Mouse (Mus musculus): ENCODE results near the gene Ppp2r5b. TPM values are rescaled to one million over a fixed set of nuclear protein-coding genes. Genes with fewer than 3 reads are reported as not detected.

The Ppp2r5b gene
- polyA plus RNA-seq, 1 experiment from 2014 or later, result 27.6 TPM

GRCm38 (mm10) chr19:6227864-6228263 lies 7.8 kb downstream of the Ppp2r5b start:
- Histone ChIP-seq H3K9me3 (replicated peaks) (no peaks in the 10 kb centered on the region), H3K4me2 (no peak overlapping the region), H3K27me3 (no peaks in the 10 kb centered on the region), H3K9ac (no peak overlapping the region), H3K4me3 (replicated peaks) (no peak overlapping the region), H3K4me1 (peaks cover 13% of the 10 kb centered on the region), H3K27ac (no peak overlapping the region), H3K36me3 (peaks cover 47% of the 10 kb centered on the region)
- no peak for ATAC-seq (replicated peaks; ENCODE audit: low FRiP score)
- 85% methylated on average over 4 of the region's 4 CpGs for WGBS

- Histone ChIP-seq H3K36me3 (peaks cover 36% of the 10 kb centered on the region), H3K4me3 (replicated peaks) (no peak overlapping the region), H3K27ac (no peak overlapping the region), H3K9ac (no peak overlapping the region), H3K27me3 (no peaks in the 10 kb centered on the region), H3K4me1 (peaks cover 13% of the 10 kb centered on the region), H3K9me3 (replicated peaks) (no peaks in the 10 kb centered on the region), H3K4me2 (no peak overlapping the region)
- 87% methylated on average over 14 of the region's 14 CpGs for WGBS
- no peak for ATAC-seq (replicated peaks; ENCODE audit: low FRiP score)
These were observed 8.9 kb downstream of the Ppp2r5b start for GRCm38 (mm10) chr19:6226763-6227162.

- Histone ChIP-seq H3K9ac (no peak within 1 kb of the TSS), H3K27me3 (no peaks in the 10 kb centered on the region), H3K36me3 (peaks cover 31% of the 10 kb centered on the region), H3K9me3 (replicated peaks) (no peaks in the 10 kb centered on the region), H3K27ac (no peak within 1 kb of the TSS), H3K4me1 (peaks cover 13% of the 10 kb centered on the region), H3K4me2 (no peak within 1 kb of the TSS), H3K4me3 (replicated peaks) (no peak within 1 kb of the TSS)
- 17% methylated on average over 2 of the region's 2 CpGs for WGBS
- ATAC-seq (replicated peaks; ENCODE audit: low FRiP score), result peak; percentile 30; the same call in 1 of the 2 replicates
These were observed 9.5 kb downstream of the Ppp2r5b start, which contains the start of gene Gpha2 for GRCm38 (mm10) chr19:6226135-6226534. Gene Gpha2, plus strand, starts transcription at chr19:6226380.

GRCm38 (mm10) chr19:6218606-6219005 lies 17.1 kb downstream of the Ppp2r5b start:
- WGBS, result 71% methylated on average over 6 of the region's 6 CpGs
- no peak for ATAC-seq (replicated peaks; ENCODE audit: low FRiP score)
- Histone ChIP-seq H3K4me2 (no peak overlapping the region), H3K4me1 (0 out of 2 replicates have a peak, but pooled peaks cover 2% of the 10 kb centered on the region), H3K9me3 (replicated peaks) (no peaks in the 10 kb centered on the region), H3K27me3 (no peaks in the 10 kb centered on the region), H3K9ac (no peak overlapping the region), H3K27ac (no peak overlapping the region), H3K36me3 (no peaks in the 10 kb centered on the region), H3K4me3 (replicated peaks) (no peak overlapping the region)

GRCm38 (mm10) chr19:6216046-6216705 lies 19.5 kb downstream of the Ppp2r5b start:
- no peak for ATAC-seq (replicated peaks; ENCODE audit: low FRiP score)
- 43% methylated on average over 6 of the region's 6 CpGs for WGBS
- H3K4me1 ChIP-seq, result no peaks in the 10 kb centered on the region
- H3K9me3 ChIP-seq (replicated peaks), result no peaks in the 10 kb centered on the region
- no peak overlapping the region for H3K4me2 ChIP-seq
- no peak overlapping the region for H3K4me3 ChIP-seq (replicated peaks)
- H3K27ac ChIP-seq, result no peak overlapping the region
- no peaks in the 10 kb centered on the region for H3K27me3 ChIP-seq
- no peak overlapping the region for H3K9ac ChIP-seq
- no peaks in the 10 kb centered on the region for H3K36me3 ChIP-seq

GRCm38 (mm10) chr19:6206716-6207115 lies 29.0 kb downstream of the Ppp2r5b start:
- H3K4me2 ChIP-seq, result no peak overlapping the region
- H3K27ac ChIP-seq, result no peak overlapping the region
- H3K9me3 ChIP-seq (replicated peaks), result no peaks in the 10 kb centered on the region
- ATAC-seq (replicated peaks; ENCODE audit: low FRiP score), result no peak
- no peaks in the 10 kb centered on the region for H3K4me1 ChIP-seq
- H3K36me3 ChIP-seq, result no peaks in the 10 kb centered on the region
- H3K4me3 ChIP-seq (replicated peaks), result no peak overlapping the region
- 67% methylated on average over 5 of the region's 5 CpGs for WGBS
- H3K27me3 ChIP-seq, result no peaks in the 10 kb centered on the region
- H3K9ac ChIP-seq, result no peak overlapping the region

GRCm38 (mm10) chr19:6204265-6204664 lies 31.4 kb downstream of the Ppp2r5b start:
- H3K9ac ChIP-seq, result no peak overlapping the region
- H3K4me3 ChIP-seq (replicated peaks), result no peak overlapping the region
- ATAC-seq (replicated peaks; ENCODE audit: low FRiP score), result no peak
- no peak overlapping the region for H3K4me2 ChIP-seq
- H3K36me3 ChIP-seq, result no peaks in the 10 kb centered on the region
- 79% methylated on average over 2 of the region's 2 CpGs for WGBS
- no peaks in the 10 kb centered on the region for H3K9me3 ChIP-seq (replicated peaks)
- no peaks in the 10 kb centered on the region for H3K4me1 ChIP-seq
- no peak overlapping the region for H3K27ac ChIP-seq
- no peaks in the 10 kb centered on the region for H3K27me3 ChIP-seq

- Histone ChIP-seq H3K27me3 (no peaks in the 10 kb centered on the region), H3K4me1 (no peaks in the 10 kb centered on the region), H3K27ac (no peak within 1 kb of the TSS), H3K4me2 (no peak within 1 kb of the TSS), H3K9me3 (replicated peaks) (no peaks in the 10 kb centered on the region), H3K9ac (no peak within 1 kb of the TSS), H3K4me3 (replicated peaks) (no peak within 1 kb of the TSS), H3K36me3 (no peaks in the 10 kb centered on the region)
- WGBS, result 89% methylated on average over 23 of the region's 23 CpGs
- ATAC-seq (replicated peaks; ENCODE audit: low FRiP score), result no peak
These were observed 51.5 kb downstream of the Ppp2r5b start, which contains the start of gene Majin for GRCm38 (mm10) chr19:6184131-6184530. Gene Majin, plus strand, starts transcription at chr19:6184388.

GRCm38 (mm10) chr19:6182534-6182933 lies 53.1 kb downstream of the Ppp2r5b start:
- H3K36me3 ChIP-seq, result no peaks in the 10 kb centered on the region
- H3K9ac ChIP-seq, result no peak overlapping the region
- H3K27ac ChIP-seq, result no peak overlapping the region
- ATAC-seq (replicated peaks; ENCODE audit: low FRiP score), result no peak
- H3K4me1 ChIP-seq, result no peaks in the 10 kb centered on the region
- H3K27me3 ChIP-seq, result no peaks in the 10 kb centered on the region
- no peaks in the 10 kb centered on the region for H3K9me3 ChIP-seq (replicated peaks)
- no peak overlapping the region for H3K4me2 ChIP-seq
- no peak overlapping the region for H3K4me3 ChIP-seq (replicated peaks)
- 5% methylated on average over 3 of the region's 3 CpGs for WGBS

GRCm38 (mm10) chr19:6181629-6182028 lies 54.0 kb downstream of the Ppp2r5b start:
- H3K4me3 ChIP-seq (replicated peaks), result no peak overlapping the region
- H3K36me3 ChIP-seq, result no peaks in the 10 kb centered on the region
- H3K9ac ChIP-seq, result no peak overlapping the region
- H3K4me1 ChIP-seq, result no peaks in the 10 kb centered on the region
- no peak overlapping the region for H3K27ac ChIP-seq
- no peaks in the 10 kb centered on the region for H3K9me3 ChIP-seq (replicated peaks)
- ATAC-seq (replicated peaks; ENCODE audit: low FRiP score), result no peak
- H3K4me2 ChIP-seq, result no peak overlapping the region
- 23% methylated on average over 5 of the region's 5 CpGs for WGBS
- H3K27me3 ChIP-seq, result no peaks in the 10 kb centered on the region

- no peak for ATAC-seq (replicated peaks; ENCODE audit: low FRiP score)
- Histone ChIP-seq H3K4me2 (no peak overlapping the region), H3K27ac (no peak overlapping the region), H3K36me3 (no peaks in the 10 kb centered on the region), H3K9me3 (replicated peaks) (no peaks in the 10 kb centered on the region), H3K4me1 (no peaks in the 10 kb centered on the region), H3K9ac (no peak overlapping the region), H3K4me3 (replicated peaks) (no peak overlapping the region), H3K27me3 (no peaks in the 10 kb centered on the region)
- WGBS, result 95% methylated on average over 6 of the region's 6 CpGs
These were observed 56.9 kb downstream of the Ppp2r5b start for GRCm38 (mm10) chr19:6178775-6179174.
